Mouse (Mus musculus) frontal cortex, postnatal 25 days (tissue): ENCODE data around the gene Lrpprc.
A peak's percentile ranks its signal among the peaks of the same experiment; 100 is the strongest.

Experiments used
- DNase-seq, 2 experiments: peaks; one replicate each; pipeline ENCODE4 v3.0.0; 2022; ENCODE audit warnings: low spot score in 2 of 2

Gene Lrpprc

DNA sequence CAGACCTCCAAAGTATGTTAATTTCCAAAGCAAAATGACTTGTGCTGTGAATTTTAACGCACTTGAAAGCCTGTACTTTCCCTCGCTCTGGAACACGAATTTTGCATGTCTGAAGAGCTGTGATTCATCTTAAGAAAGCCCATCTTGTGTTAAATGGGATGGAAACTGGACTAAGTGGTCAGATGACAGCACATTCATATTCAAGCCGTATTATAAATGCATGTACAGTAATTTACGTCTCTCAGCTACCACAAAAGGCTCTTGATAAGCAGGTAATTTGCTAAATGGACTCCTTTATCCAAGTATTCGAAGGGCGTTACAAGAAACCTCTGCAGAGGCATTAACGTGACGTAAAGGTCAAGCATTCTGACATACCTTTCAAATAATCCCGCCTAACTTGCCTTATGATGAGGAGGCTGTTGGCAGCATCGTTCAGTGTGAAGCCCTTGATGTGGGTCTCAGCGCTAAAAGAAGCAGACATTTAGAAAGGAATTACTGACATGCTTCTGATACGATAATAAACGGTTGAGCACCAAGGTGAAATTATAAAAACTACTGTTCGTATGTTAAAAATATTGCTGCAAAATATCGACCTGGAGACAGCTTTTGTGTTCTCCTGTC, 74.2 kb downstream of the Lrpprc start:
- no peak for DNase-seq

DNA sequence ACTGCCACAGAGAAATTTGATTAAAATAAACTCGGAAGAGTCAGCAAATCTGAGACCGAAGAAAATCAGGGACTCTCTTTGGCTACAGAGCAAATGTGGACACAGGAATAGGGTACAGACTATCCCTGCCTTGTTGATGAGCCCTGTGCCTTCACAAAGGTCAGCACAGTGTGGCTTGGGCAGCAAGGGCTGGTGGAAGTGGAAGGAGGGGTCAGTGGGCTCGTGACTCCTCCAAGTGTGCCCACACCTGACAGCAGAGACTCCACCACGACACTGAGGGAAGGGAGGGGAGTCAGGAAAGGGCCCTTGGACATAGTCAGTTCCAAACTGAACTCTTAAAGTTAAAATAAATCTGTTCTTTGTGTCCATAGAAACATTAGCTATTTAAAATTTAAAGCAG, 75.7 kb downstream of the Lrpprc start:
- DNase-seq, result no peak

DNA sequence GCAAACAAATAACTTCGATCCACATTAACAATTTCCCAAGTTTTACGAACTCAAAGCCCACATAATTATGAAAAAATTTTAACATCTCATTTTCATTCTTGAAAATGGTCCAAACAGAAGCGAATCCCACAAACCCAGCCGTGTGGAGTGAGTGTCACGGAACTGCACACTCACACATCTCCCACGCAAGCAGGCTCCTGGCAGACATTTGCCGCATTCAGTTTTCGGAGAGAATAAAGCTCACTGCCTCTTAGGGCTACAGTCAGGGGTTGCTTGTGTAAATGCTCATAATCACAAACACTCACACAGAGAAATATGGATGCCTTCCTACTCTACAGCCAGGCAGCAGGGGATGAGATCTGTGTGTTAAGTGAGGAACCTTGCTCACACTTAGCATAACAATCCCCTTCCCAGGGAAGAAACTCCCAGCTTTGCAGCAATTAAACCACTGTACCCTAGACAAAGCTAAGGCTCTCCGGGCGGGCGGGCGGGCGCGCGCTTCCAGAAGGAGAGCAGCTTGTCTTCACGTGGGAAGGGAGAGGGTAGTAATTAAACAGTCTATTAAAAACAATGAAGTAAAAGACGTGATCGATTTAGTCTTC, 76.9 kb downstream of the Lrpprc start:
- DNase-seq, result no peak

DNA sequence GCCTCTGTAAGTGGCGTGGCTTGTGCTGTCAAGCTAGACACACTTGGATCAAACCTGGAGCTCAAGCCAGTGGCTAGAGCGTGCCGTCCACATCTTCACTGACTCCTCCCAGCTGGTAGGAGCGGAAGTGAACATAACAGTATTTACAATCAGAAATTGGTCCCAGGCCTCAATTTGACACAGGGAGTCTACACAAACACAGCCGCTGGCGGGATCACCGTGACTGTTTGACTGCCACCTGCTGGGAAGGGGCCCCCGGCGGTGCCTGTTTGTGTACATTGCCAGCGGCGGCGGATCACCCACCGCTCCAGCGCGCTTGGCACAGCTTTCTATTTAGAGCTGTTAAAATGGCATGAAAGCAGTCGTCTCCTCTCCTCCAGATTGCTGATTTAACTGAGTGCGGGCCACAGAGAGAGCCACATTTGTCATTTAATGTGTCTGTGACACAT, 81.2 kb downstream of the Lrpprc start:
- peak in 1 of 2 experiments; percentile 28 for DNase-seq

DNA sequence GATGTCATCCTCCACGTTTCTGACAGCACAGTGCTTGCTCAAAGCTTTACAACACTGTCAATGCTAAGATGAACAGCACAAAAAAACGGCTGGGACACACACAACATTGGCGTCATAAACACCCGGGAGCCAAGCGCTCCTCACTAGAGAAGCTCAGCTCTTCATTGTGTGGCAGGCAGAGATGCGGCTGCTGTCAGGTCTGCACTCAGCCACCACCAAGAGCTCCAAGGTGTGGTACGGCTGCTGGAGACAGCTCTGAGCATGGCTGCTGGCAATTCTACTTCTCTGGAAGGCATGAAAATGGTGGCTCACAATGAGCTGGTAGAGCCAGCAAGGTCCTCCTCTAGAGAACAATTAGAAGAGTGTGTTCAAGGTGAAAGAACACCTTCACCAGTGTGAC, 81.8 kb downstream of the Lrpprc start:
- no peak for DNase-seq

DNA sequence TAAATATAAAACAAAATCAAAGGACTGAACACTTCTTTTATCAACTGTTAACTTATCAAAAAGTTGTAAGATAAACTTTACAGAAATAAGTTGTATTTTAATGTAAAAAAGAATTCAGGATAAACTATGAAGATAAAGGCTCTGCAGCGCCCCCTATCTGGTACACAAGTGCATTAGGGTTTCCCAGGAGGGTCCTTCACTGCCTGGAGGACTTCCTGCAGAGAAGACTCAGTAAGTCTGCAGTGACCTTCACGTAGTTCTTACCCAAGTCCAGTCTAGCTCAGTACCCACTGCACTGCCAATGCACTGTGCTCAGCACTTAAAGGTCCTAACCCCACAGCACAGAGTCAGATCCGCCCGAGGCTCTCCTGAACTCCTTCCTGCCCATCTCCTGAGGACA, 83.2 kb downstream of the Lrpprc start:
- no peak for DNase-seq

DNA sequence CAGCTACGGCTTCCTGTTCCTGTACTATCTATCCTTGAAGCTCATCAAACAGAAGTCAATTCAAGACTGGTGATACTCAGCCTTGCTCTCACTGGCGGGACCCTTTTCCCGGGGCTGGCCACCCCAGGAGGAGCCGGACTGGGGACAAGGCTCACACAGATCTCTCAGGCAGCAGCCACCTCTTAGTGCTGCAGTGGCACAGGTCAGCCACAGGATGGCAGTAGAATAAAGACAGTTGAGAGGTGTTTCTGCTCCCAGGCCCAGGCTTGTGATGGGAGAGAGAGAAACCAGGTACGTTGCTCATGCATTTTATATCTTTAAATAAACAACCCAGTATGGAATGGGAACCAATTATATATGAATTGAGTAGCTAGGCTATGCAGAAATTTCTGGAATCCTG, 91.9 kb downstream of the Lrpprc start:
- DNase-seq, result peak; percentile 48 to 49

DNA sequence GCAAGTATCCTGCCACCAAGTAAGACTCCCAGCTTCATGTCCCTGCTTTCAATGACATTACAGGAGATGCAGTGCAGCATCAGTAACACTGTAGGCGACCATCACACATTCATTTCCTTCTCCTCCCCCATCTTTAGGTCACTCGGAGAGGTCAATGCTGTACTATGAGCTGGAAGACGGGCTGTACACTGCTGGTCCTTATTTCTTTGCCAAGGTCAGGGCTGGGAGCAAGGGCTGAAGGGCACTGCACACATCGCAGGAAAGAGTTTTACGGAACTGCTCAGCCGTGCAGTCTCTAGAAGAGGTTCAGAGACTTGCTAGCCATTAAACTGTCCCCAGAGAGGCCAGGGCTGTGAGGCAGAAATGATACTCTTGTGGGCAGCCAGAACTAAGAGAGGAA, 94.1 kb downstream of the Lrpprc start:
- DNase-seq, result no peak

DNA sequence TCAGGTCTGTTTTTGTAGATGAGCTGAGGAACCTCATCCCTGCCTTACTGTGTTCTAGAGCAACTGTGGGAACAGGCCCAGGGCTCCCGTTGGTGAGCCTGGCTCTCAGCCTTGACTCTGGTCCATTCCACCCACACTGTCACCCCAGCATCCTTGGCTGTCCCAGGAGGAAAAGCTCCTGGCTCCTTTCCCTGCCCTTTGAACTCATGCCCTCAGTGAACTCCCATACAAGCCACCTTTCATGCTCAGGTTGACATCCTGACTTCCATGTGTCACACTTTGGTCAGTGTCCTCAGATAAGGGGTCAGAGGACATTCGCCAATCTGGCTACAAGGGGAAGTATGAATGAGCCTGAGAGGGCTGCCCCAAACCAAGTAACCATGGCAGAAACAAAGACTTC, 96.8 kb downstream of the Lrpprc start:
- no peak for DNase-seq

DNA sequence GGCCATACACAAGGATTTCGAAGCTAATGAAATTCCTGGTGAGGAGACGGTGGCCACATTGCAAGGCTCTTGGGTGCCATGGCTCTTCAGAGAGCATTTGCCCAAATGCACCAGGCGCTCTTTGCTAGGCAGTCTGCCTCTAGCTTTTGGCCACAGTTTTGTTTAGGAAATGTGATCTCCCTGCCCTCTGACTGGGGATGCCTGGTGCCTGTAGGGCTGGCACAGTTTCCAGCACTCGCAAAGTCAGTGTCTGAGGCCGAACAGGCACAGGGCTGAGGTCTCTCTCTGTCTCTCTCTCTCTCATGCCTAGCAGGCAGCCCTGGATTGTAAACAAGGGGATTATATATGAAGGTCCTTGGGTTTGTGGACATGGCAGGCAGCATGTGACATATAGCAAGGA, 100.5 kb downstream of the Lrpprc start:
- DNase-seq, result no peak

DNA sequence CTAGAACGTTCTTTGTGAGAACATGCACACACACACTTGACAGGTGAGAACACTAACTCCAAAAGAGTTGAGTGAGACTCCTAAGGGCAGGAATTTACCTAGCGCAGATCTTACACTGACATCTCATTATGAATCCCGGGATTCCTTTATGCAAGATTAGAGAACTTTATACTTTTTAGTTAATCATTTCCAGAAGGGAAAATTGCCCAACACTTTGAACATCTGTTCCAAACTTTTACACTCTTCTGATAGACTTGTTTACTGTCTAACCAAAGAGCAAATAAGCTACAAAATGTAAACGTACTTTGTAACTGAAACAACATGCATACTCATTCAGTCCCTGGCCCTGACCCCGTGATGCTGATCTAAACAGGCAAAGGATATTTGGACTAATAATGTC, 101.3 kb downstream of the Lrpprc start:
- DNase-seq, result no peak

DNA sequence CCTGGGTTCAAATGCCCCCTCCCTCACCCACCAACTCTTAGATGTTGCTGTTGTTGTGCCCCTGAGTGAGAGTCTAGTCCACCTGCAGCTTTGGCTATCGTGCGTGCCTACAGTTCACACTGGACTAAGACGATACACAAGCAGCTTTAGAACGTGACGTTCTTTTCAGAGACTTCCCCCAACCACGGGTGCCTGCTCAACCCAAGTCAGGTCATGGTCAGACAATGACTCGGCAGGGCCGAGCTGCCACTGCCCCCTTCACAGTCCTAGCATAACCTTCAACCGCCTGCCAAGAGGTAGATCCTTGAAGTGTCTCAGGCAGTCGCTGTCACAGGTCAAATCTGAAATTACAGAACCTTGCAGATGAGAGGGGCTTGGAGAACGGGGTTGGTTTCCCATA, 101.8 kb downstream of the Lrpprc start:
- DNase-seq, result no peak

DNA sequence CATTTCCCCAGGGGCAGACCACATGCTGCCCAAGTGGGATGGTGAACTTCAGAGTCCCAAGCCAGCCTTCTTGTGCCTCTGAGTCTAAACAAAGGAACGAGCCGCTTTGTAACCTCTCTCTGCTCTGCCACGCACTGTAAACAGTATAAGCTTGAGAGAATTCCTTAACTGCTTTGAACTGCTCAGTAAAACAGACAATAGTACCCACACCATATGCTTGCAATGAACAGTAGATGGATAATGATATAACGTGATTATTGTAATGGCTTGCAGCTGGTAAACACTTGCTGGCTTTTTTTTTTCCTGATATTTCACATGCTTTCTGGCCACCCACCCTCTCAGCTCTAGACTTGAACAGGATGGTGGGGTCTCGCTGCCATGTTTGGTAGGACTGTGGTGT, 102.6 kb downstream of the Lrpprc start:
- no peak for DNase-seq

DNA sequence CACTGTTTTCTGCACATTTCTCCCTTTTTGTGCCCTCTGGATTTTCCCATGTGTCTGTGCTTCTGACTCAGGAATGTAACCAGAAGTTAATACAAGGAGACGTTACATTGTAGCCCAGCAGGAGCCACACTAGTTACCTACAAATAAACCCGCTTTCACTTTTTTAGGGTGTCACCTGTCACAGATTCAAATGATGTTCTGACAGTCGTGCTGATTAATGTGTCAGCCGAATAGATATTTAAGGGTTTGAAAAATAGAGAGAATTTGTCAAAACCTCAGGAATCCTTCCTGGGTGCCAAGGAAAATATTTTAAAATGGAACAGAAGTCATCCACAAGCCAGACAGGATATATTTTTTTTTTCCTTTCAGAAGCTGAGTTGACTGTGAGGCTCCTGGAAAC, 105.3 kb downstream of the Lrpprc start:
- DNase-seq, result no peak

DNA sequence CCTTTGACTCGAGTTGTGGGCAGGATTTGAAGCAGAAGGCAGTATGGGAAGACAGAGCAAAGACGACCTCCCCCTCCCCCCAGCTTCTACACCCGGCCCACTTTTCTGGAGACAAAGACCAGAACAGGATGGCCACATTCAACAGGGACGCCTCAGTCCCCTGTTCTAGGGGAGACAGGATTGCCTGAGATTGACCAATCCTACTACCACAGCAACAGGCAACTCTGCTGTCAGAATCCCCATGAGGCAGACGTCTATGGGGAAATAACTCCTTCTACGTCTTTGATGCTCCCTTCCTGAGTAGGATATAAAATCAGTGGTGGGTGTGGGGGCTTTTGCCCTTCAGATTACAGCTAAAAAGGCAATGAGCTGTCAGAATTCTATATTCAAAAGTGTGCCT, 106.3 kb downstream of the Lrpprc start:
- no peak for DNase-seq

DNA sequence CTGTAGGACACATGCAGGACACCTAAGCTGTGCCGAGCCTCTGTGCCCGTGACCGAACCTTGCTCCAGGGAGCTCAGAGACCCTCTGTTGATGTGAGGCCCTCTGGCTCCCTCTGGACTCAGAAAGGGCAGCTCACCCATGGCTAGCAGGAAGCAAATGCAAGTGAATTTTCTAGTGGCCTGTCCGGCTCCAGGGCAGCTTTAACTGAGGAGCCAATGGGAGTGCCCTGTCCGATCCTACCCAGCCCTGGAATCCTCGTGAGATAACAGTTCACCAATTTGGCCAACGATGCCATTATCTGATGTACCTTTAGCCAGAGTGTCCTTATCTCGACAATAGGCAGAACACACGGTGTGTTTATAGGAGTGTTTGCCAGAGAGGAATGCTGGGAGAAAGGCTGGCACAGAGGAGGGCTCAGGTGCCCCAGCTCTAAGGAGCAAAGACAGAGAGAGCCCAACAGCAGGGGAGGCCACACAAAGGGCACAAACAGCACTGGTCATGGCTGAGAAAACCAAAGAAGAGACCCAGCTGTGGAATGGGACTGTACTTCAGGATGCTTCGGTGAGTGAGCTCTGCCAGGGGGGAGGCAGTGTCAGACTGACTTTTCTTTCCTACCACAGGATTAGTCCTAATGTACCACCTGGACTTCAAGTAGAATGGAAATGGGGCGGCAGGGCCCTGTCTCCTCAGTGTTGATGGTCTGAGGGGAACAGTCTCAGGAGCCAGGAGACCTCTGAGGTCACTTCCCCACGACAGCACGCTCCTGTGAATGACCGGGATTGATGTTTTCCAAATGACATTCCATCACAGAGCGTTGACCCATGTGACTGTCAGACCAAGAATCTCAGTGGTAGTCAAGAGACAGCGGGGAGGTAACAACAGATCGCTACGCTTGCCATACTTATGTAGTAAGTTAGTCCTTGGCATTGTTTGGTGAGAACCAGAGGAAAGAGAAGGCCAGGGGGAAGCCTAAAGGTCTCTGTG, 107.6 kb downstream of the Lrpprc start, which contains the start of gene Abcg5:
Gene Abcg5, minus strand, starts transcription at position 278 of the 984 bp plus-strand sequence.
- DNase-seq, result no peak

DNA sequence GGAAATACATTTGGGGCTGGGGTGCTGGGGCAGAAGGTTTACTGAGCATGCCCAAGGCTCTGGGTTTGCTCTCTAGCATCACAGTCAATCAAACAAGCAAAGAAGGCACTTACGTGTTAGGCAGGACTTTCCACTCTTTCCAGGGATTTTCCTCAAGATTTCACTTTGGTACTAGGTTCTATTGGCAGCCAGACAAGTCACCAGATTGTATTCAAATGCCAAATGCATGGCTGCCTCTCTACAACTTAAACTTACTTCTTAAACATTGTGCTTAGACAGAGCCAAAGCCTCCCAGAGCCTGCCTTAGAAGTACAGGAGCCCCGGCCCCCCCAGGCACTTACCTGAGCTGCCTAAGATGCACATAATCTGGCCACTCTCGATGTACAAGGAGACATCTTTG, 108.9 kb downstream of the Lrpprc start:
- no peak for DNase-seq

DNA sequence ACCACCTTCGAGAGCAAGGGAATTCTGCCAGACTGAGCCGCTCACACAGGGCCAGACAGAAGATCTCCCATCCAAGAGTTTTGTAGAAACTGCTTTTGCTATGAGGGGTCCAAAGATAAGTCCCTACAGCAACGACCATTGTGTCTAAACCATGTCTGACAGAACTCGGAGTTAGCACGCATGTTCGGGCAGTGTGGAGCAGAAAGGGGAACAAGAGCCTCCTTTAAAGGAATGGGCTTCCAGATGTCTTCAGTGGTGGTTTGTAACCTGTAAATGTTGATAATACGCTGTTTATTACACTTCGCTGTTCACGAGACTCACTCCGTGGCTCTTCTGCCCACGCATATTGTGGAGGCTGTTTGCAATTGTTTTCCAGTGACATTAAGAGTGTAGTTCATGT, 113.0 kb downstream of the Lrpprc start:
- no peak for DNase-seq

DNA sequence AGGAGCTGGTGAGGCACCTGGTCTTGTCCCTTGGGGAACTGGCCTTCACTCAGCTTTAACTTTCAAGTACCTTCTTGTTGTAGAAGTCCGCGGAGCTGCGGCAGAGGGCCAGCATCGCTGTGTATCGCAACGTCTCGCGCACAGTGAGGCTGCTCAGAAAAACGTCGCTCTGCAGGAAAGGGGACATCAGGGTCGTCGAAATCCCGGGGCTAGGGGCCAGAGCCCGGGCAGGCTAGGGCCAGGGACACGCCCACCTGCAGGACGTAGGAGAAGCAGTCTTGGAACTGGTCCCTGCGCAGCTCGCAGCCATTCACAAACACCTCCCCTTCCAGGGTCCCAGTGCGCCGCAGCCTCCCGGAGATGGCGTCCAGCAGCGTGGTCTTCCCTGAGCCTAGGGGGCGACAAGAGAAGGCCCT, 114.6 kb downstream of the Lrpprc start, which contains the start of gene Abcg8:
Gene Abcg8, plus strand, starts transcription at position 352 of the 416 bp plus-strand sequence.
- DNase-seq, result no peak

DNA sequence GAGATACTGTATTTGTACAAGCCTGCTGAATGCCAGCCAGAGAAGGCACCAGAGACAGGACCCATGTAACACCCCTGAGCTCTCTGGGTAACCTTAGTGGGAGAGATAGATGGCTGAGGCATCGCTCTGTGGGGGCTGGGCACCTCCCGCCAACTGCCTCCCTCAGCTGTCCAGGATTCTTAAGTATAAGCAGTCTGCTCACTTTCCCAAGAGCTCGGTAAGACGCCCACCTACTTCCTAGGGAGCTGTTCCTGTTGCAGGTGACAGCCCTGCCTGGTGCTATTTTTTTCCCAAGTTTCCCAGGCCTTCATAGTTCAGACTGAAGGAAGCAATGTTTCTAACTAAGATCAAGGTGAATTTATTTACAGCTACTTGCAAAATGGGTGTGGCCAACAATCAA, 115.4 kb downstream of the Lrpprc start:
- no peak for DNase-seq

DNA sequence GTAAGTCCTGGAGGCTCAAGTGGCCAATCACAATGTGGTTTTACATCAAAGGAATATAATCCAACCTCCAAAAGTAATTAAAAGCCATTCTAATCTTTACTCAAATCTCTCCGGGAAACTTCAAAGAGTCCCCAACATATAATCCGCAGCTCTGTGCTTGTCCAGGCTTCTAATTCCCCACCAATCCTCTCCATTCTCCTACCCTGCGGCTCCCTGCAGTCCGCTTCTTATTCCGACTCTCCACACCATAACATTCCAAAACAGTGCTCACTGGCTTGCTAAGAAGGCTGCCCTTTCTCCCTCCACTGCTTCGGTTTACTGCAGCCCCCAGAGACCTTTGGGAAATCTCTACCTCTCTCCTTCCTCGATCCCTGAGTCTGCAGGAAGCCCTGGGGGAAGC, 116.5 kb downstream of the Lrpprc start:
- DNase-seq, result no peak
